Mouse (Mus musculus) CH12F3 (cell line): Measurements from ENCODE around the gene Fstl4.

Experiments used
- in situ Hi-C: fragments of 300-500 bp; cut with MboI; formaldehyde crosslinking; loops from 2 replicates; pipeline ENCODE4 v1.14.3; 2020; ENCODE audit warnings: low sequenced_read_pairs

The Fstl4 gene

DNA sequence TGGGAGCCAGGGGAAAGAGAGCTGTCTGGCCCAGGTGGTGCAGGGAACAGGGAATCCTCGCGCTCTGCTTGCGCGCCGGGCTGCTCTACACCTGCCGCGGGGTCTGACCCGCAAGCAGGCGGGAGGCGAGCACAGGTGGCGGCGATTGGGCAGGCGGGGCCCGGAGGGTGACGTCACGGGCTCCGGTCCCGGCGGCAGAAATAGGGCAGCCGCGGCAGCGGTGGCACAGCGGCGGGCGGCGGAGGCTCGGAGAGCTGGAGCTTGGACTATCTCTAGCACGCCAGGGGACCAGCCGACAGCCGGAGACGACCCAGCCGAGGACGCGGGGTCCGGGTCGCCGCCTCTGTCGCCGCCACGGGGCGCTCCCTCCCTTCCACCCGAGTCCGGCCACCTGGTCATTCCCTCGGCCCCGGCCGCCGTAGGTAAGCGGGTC is at the start of gene Fstl4:
Gene Fstl4, plus strand, starts transcription at position 174 of the 433 bp plus-strand sequence.
- in situ Hi-C loops = no loop called here

DNA sequence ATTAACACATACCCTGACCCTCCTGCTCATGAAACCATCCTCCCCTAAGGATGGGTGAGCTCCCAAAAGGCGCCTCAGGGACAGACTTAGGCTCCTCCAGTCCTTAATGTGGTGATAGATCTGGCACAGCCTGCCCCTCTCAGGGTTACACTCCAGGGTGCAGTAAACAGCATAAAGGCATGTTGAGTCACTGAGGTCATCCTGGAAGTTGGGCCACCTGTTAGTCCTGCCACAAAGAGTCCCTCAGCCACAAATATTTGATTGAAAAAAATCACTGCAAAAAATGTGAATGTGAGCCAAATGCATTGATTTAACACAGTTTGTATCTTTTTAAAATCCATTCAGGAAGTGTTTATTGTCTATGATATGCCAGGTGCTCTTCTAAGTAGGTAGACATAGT is 45.9 kb upstream of the Fstl4 start:
- in situ Hi-C loops = no loop called here

GRCm38 (mm10) chr11:52721087-52721486 is 43.3 kb upstream of the Fstl4 start:
- in situ Hi-C loops = no loop called here

GRCm38 (mm10) chr11:52722706-52723105 is 41.7 kb upstream of the Fstl4 start:
- in situ Hi-C loops = no loop called here

- in situ Hi-C loops = no loop called here
Observed at GRCm38 (mm10) chr11:52726001-52726400, 38.4 kb upstream of the Fstl4 start.

DNA sequence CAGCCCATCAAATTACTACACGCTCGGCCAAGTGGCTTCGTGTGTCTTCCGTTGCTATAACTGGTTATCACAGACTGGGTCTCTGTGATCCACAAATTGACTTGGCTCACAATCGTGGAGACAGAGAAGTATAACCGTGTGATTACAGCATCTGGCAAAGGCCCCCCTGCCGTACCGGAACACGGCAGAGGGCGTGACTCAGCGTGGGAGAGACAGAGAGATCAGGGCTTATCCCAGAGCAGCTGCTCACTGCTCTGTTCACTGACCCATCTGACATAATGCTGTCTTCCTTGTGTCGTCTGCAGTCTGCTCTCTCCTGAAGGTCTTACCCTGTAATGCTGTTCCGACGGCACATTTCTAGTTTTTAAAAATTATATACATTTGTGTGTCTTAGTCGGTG is 36.0 kb upstream of the Fstl4 start:
- in situ Hi-C loops = no loop called here

GRCm38 (mm10) chr11:52729890-52730289 is 34.5 kb upstream of the Fstl4 start:
- in situ Hi-C loops = no loop called here

DNA sequence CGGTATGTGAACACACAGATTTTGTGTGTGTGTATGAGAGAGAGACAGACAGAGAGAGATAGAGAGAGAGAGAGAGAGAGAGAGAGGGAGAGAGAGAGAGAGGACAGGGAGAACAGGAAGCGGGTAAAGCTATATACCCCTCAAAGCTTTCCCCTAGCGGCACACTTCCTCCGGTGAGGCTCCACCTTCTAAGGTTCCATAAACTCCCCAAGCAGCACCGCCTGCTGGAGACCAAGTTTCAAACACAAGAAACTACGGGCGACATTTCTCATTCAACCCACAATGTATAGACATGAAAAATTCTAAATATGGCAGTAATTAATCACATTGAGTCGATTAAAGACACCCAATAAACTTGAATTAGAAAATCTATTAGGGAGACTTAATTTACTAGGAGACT is 32.5 kb upstream of the Fstl4 start:
- in situ Hi-C loops = no loop called here

GRCm38 (mm10) chr11:52734493-52735195 is 29.8 kb upstream of the Fstl4 start:
- in situ Hi-C loops = no loop called here

- in situ Hi-C loops = no loop called here
Observed at GRCm38 (mm10) chr11:52739187-52739586, 25.2 kb upstream of the Fstl4 start.

DNA sequence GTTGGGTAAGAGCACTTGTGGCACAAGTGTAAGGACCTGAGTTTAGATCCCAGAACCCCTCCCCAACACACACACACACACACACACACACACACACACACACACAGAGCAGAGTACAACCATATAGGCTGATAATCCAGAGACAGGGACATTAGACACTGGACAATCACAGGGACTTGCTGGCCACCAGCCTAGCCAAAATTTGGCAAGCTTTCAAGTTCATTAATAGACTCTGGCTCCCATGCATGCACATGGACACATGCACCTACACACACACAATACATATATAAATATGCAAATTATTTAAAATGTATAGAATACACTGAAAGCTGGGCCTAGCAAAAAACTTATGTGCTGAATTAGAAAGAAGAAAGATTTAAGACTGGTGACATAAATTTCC is 24.0 kb upstream of the Fstl4 start:
- in situ Hi-C loops = no loop called here

DNA sequence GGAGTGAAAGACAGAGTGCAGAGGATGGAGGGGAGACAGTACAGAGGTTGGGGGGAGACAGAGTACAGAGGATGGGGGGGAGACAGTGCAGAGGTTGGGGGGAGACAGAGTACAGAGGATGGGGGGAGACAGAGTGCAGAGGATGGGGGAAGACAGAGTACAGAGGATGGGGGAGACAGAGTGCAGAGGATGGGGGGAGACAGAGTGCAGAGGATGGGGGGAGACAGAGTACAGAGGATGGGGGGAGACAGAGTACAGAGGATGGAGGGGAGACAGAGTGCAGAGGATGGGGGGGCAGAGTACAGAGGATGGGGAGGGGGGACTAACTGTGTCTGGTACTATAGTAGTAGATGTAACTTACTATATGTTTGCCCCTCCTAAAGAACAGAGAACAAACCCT is 20.5 kb upstream of the Fstl4 start:
- in situ Hi-C loops = no loop called here

GRCm38 (mm10) chr11:52744593-52745450 is 19.6 kb upstream of the Fstl4 start:
- in situ Hi-C loops = no loop called here

GRCm38 (mm10) chr11:52747206-52747605 is 17.2 kb upstream of the Fstl4 start:
- in situ Hi-C loops = no loop called here

DNA sequence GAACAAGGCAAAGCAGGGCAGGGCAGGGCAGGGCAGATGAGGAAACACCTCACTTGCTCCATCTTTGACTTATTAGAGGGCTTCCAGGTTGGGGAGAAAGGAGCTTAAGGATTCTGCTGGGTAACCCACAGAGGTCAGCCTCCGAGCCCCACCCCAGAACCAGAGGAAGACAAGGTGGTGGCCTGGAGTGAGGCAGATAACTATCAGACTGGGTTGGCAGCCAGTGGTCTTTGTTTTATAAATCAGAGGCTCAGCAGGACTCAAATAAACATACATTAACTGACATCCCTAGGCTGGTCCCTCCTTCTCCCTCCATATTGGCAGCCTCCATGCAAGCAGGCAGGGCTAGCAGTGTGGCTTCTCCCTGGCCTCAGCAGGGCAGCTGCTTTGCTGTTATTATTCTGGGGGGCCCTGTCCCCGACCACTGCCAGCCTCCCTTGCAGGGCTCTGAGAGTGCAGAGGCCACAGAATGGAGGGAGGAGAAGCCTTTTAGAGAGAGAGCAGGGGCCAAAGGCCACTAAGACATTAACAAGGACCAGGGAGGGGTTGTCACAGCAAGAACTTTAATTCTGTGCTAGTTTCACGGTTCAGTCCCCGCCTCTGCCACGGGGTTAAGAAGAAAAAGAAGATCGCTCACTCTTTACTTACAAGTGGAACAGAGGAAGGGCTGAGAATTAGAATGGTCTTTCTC is 16.5 kb upstream of the Fstl4 start:
- in situ Hi-C loops = no loop called here

DNA sequence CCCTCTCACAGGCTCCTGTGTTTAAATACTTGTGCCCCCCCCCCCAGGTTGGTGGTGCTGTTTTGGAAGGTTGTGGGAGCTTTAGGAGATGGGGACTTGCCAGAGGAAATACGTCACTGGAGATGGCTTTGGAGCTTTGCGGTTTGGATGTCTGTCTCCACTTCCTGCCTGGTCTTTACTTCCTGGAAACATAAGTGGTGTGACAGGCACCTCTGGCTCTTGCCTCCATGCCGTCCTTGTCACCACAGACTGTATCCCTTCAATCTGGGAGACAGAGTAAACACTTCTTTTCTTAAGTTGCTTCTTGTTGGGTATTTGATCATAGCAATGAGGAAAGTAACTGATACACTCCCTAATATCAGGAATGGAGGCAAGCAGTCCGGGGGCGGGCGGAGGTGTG is 14.4 kb upstream of the Fstl4 start:
- in situ Hi-C loops = no loop called here

DNA sequence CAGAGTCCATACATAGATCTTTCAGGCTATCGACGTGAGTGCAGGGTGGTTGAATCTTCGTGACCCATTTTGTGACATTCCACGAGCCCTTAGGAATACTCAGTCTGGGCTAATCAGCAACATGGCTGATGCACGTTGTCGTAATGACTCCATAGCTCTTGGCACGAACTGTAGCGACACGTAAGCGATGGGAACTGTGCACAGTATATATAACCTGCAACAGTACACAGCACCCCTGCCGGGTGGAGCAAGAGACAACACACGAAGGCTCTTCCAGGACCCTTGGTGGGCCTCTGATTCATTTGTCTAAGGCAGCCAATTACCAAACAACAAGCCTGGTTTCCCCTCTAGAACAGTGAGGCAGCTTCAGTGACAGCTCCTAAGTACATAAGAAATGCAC is 11.9 kb upstream of the Fstl4 start:
- in situ Hi-C loops = no loop called here

- in situ Hi-C loops = no loop called here
Observed at GRCm38 (mm10) chr11:52753261-52753660, 11.2 kb upstream of the Fstl4 start.

GRCm38 (mm10) chr11:52761800-52762199 is 2.6 kb upstream of the Fstl4 start:
- in situ Hi-C loops = no loop called here

DNA sequence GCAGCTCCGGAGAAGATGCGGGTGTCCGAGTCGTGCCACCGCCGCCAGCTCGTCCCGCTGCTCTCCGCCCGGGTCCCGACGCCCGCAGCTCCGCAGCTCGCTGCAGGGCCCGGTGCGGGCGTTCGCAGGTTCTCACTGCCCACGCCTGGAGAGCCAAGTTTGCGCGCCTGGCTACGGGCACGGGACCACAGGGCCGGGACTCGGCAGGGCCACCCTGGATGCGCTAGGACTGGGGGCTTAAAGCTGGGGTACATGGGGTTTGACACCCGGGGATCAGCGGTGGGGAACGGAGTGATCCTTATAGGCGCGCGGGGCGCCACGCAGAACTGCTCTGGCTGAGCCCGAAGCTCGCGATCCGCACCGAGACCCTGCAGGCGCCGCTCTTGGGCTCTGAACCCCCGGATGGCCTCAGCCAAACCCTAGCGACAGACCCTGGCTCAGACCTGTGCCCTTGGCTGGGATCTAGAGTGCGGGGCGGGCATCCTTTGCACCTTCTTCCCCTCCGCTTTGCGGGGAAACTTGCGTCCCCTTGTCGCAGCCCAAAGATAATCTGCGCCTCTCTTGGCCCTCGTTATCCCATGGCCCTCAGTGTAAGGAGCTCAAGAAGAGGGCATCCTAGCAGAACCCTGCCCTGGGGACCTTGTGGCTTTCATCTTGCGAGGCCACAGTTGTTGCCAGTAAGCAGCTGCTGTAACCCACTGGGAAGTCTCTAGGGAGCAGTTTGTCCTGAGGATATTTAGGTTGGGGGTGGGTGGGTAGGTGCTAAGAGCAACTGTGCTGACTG is 652 bp downstream of the Fstl4 start:
- in situ Hi-C loops = no loop called here
